Mouse (Mus musculus) C3H10T1/2 (cell line): ENCODE results near the gene Dnah10. TPM values are rescaled to one million over a fixed set of nuclear protein-coding genes. Genes with fewer than 3 reads are reported as not detected.

Experiments
- polyA plus RNA-seq, 2 experiments: library from polyadenylated mRNA; unstranded; fragments of >200 nt; fragmentation: generic; extraction: Trizol; gene quantifications; one replicate each; pipeline ENCODE4 v1.2.1; 2012; ENCODE audit warnings: missing spikeins in 2 of 2

Dnah10 gene
- under 1 TPM; under 0.01 to 0.28 TPM for polyA plus RNA-seq

GRCm38 (mm10) chr5:124724997-124725396, at the start of gene Dnah10:
TSS of gene Dnah10 (plus strand) at chr5:124725085.

GRCm38 (mm10) chr5:124862013-124862866, 137.4 kb downstream of the Dnah10 start, which contains the start of the genes Ccdc92 and Zfp664:
TSS of gene Ccdc92 (minus strand) at chr5:124862424.
TSS of gene Zfp664 (plus strand) at chr5:124862691.

Other genes starting within 250 kb of the Dnah10 start
- 10 to 100 TPM; 20.7 to 59.3 TPM for gene Rilpl2, start 246.7 kb upstream of the Dnah10 start, polyA plus RNA-seq
- 10 to 100 TPM; 11.0 to 13.6 TPM for gene Snrnp35, start 242.0 kb upstream of the Dnah10 start, polyA plus RNA-seq
- 10 to 100 TPM in 1 of 2 experiments, 1 to 10 TPM in 1; 5.7 to 31.7 TPM for gene Rilpl1, start 193.7 kb upstream of the Dnah10 start, polyA plus RNA-seq
- 100 to 1,000 TPM in 1 of 2 experiments, 10 to 100 TPM in 1; 30.0 to 114 TPM for gene Tmed2, start 184.4 kb upstream of the Dnah10 start, polyA plus RNA-seq
- gene Ddx55, start 172.2 kb upstream of the Dnah10 start, polyA plus RNA-seq: 1 to 10 TPM; 1.5 to 6.5 TPM
- gene Eif2b1, start 146.0 kb upstream of the Dnah10 start, polyA plus RNA-seq: 10 to 100 TPM; 20.6 to 28.5 TPM
- gene Gtf2h3, start 145.9 kb upstream of the Dnah10 start, polyA plus RNA-seq: 10 to 100 TPM in 1 of 2 experiments, 1 to 10 TPM in 1; 4.8 to 31.7 TPM
- 10 to 100 TPM in 1 of 2 experiments, 1 to 10 TPM in 1; 5.6 to 15.2 TPM for gene Atp6v0a2, start 96.5 kb upstream of the Dnah10 start, polyA plus RNA-seq
- gene Ccdc92, start 137.3 kb downstream of the Dnah10 start, polyA plus RNA-seq: 1 to 10 TPM; 8.8 to 9.8 TPM
- 10 to 100 TPM in 1 of 2 experiments, 1 to 10 TPM in 1; 1.2 to 19.2 TPM for gene Zfp664, start 137.6 kb downstream of the Dnah10 start, polyA plus RNA-seq